Mouse (Mus musculus) lung, embryonic 16.5 days (tissue): ENCODE results near the gene Dnmt1. TPM values are rescaled to one million over a fixed set of nuclear protein-coding genes. Genes with fewer than 3 reads are reported as not detected.

Experiments
- ATAC-seq: fragments of 200-750 bp; cut with Nextera tagmentation; 2 replicates; pipeline ENCODE4 v1.8.0; 2017; ENCODE audit warnings: low read depth, mild to moderate bottlenecking, moderate library complexity
- H3K27ac ChIP-seq: fragments of 300-500 bp; sonication (generic); 2 replicates; pipeline ENCODE4 v1.5.1; 2014; ENCODE audit warnings: mild to moderate bottlenecking, control low read depth, low read length
- H3K27me3 ChIP-seq: fragments of 300-500 bp; sonication (generic); 2 replicates; pipeline ENCODE4 v1.6.1; 2014; ENCODE audit warnings: low read depth, low read length, mixed read lengths; ENCODE audit not compliant: control insufficient read depth, insufficient read depth
- H3K36me3 ChIP-seq: fragments of 300-500 bp; sonication (generic); 2 replicates; pipeline ENCODE4 v1.6.1; 2014; ENCODE audit warnings: low read length; ENCODE audit not compliant: control insufficient read depth, insufficient read depth
- H3K4me1 ChIP-seq: fragments of 300-500 bp; sonication (generic); replicated peaks from 2 replicates; pipeline ENCODE4 v1.6.1; 2014; ENCODE audit warnings: low read length, mixed read lengths; ENCODE audit not compliant: control insufficient read depth, insufficient read depth
- H3K4me2 ChIP-seq: fragments of 300-500 bp; sonication (generic); 2 replicates; pipeline ENCODE4 v1.6.1; 2014; ENCODE audit warnings: low read depth, low read length, control low read depth
- H3K4me3 ChIP-seq: fragments of 300-500 bp; sonication (generic); 2 replicates; pipeline ENCODE4 v1.5.1; 2014; ENCODE audit warnings: mild to moderate bottlenecking, low read length, control low read depth
- H3K9ac ChIP-seq: fragments of 300-500 bp; sonication (generic); 2 replicates; pipeline ENCODE4 v1.6.1; 2014; ENCODE audit warnings: low read length, control low read depth
- H3K9me3 ChIP-seq: fragments of 300-500 bp; sonication (generic); 2 replicates; pipeline ENCODE4 v1.6.1; 2016; ENCODE audit warnings: low read length; ENCODE audit not compliant: control insufficient read depth
- WGBS: fragments of 180-500 bp; shearing (Covaris S2); extraction: QIAGEN DNeasy Blood & Tissue Kit; methylation state at CpG from one replicate; pipeline ENCODE4 v1.1.7; 2014; 5-methylcytosine and 5-hydroxymethylcytosine counted together
- polyA plus RNA-seq: library from polyadenylated mRNA; unstranded; fragments of >200 nt; fragmentation: Nextera tagmentation; extraction: Ambion mirVana; gene quantifications from 2 replicates; pipeline ENCODE4 v1.2.1, GENCODE M21; 2015

Gene Dnmt1
- polyA plus RNA-seq, 1 experiment from 2014 or later, result 97.1 TPM

DNA sequence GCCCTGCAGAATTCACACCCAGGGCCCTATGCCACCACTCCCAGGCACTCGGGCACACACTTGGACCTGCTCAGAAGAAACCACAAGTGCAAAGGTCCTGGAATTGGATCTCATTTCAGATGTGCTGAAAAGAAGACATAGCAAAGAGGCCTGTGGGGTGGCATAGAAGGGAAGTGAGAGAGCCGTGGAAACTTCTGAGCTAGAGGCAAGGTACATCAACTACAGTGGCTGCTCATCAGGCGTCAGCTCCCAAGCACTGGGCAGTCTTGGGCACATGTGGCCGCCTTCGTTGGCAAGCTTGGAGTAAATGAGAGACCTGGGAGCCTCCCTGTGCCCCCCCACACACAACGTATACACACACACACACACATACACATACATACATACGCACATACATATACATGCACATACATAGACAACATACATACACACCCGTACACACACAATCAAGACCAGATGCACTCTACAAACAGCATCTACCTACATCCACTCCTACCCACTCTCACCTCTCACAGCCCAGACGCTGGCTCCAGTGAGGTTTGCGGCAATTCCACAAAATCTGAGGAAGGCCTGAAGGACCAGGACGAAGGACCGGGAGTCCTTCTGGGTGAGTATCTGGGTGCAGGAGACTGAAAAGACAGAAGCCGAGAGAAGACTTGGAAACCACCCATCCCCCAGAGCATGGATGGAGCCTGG, 80.4 kb downstream of the Dnmt1 start, which contains the start of gene Angptl6:
Angptl6 (minus strand) TSS at position 631 of the 696 bp plus-strand sequence.
- ATAC-seq, result no peak
- 83% methylated on average over 13 of the region's 13 CpGs for WGBS
- Histone ChIP-seq H3K4me1 (peaks cover 5% of the 10 kb centered on the region), H3K9ac (peak within 1 kb of the TSS; percentile 83), H3K36me3 (no peaks in the 10 kb centered on the region), H3K4me3 (peak within 1 kb of the TSS; percentile 57), H3K4me2 (peak within 1 kb of the TSS; percentile 85), H3K27me3 (no peaks in the 10 kb centered on the region), H3K27ac (peak within 1 kb of the TSS; percentile 95), H3K9me3 (no peaks in the 10 kb centered on the region)

DNA sequence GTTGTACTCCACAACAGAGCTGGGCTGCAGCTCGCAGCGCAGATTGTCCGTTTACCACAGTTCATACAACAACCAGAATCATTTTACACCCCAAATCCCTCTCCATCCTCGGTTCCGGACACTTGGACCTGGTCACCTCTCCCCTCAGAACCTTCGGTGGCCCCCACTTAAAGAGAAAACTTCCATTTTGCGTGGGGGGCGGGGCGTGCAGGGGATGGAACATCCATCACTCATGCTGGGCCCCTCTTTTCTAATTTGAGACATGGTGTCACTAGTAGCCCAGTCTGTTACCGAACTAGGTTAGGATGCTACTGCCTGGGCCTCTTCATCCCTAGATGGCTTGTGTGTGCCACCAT, 81.0 kb downstream of the Dnmt1 start:
- WGBS, result 17% methylated on average over 10 of the region's 10 CpGs
- H3K4me3 ChIP-seq, result peak overlapping the region; percentile 57
- peak overlapping the region; percentile 95 for H3K27ac ChIP-seq
- no peaks in the 10 kb centered on the region for H3K36me3 ChIP-seq
- peak overlapping the region; percentile 83 for H3K9ac ChIP-seq
- peaks cover 5% of the 10 kb centered on the region for H3K4me1 ChIP-seq
- H3K27me3 ChIP-seq, result no peaks in the 10 kb centered on the region
- no peaks in the 10 kb centered on the region for H3K9me3 ChIP-seq
- ATAC-seq, result 0 out of 2 replicates have a peak, but pooled peaks have one; percentile 1
- peak overlapping the region; percentile 85 for H3K4me2 ChIP-seq

DNA sequence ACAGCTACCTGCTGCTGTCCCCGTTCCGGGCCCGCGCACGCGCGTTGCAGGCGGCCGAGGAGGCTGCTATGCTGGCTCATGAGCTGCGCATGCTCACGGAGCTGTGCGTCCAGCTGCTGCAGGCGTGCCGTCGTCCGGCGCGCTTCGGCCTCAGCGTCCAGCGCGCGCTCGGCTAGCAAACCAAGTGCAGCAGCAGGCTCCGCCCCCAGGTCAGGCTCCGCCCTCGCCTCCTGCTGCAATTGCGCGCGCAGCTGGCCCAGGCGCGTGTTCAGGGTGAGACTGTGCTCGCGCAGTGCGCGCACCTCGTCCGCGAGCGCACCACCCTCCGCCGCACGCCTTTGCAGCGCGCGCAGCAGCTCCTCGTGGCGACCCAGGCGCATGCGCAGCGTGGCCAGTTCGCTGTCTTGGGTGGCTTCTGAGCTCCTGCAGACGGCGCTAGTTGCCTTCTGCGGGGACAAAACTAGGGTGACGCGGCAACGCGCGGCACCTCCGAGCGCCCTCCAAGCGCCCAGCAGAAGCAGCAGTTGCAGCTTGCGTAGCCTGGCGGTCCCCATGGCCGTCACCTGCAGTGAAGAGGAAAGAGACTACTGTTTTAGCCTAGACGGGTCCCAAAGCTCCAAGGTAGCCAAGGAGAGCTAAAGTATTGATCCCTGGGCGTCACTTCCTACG, 81.5 kb downstream of the Dnmt1 start:
- Histone ChIP-seq H3K9ac (peak overlapping the region; percentile 83), H3K4me3 (peak overlapping the region; percentile 57), H3K4me2 (peak overlapping the region; percentile 85), H3K9me3 (no peaks in the 10 kb centered on the region), H3K27ac (peak overlapping the region; percentile 95), H3K36me3 (no peaks in the 10 kb centered on the region), H3K4me1 (peaks cover 5% of the 10 kb centered on the region), H3K27me3 (no peaks in the 10 kb centered on the region)
- WGBS, result under 1% methylated on average over 69 of the region's 69 CpGs
- peak; percentile 96 for ATAC-seq

DNA sequence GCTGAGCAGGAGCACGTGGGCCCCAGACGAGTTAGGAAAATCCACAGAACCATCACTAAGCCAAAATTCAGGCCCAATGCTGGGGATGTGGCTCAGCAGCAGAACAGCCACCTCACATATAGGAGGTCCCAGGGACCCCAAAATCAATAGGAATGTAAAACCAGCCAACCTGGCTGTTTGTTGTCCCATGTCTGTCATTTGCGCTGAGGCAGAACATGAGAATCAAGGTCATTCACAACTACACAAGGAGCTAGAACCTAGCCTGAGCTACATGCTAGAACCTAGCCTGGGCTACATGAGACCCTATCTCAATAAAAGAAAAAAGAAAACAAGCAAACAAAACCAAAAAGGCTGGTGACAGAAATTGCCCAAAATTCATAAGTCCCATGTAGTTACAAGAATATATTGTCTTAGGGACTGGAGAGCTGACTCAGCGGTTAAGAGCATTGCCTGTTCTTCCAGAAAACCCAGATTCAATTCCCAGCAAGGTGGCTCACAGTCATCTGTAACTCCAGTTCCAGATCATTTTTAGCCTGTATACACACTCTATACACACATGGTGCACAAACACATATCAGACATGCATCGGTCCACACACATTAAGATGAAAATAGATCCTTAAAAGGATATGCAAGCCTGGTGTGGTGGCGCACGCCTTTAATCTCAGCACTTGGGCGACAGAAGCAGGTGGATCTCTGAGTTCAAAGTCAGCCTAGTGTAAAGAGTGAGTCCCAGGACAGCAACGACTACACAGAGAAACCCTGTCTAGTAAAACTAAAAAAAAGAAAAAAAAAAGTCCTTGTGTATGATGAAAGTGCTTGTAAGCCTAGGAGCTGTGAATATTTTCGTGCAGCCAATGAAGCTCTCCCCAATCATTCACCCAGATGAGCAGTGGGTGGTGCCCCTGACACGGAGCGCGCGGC, 82.3 kb downstream of the Dnmt1 start:
- no peaks in the 10 kb centered on the region for H3K27me3 ChIP-seq
- no peaks in the 10 kb centered on the region for H3K9me3 ChIP-seq
- H3K4me2 ChIP-seq, result peak overlapping the region; percentile 85
- H3K4me3 ChIP-seq, result peak overlapping the region; percentile 57
- peak overlapping the region; percentile 58 for H3K9ac ChIP-seq
- 0 out of 2 replicates have a peak overlapping the region, but pooled peaks have one; percentile 3 for H3K27ac ChIP-seq
- no peaks in the 10 kb centered on the region for H3K36me3 ChIP-seq
- H3K4me1 ChIP-seq, result peaks cover 5% of the 10 kb centered on the region
- 33% methylated on average over 14 of the region's 14 CpGs for WGBS
- ATAC-seq, result no peak

DNA sequence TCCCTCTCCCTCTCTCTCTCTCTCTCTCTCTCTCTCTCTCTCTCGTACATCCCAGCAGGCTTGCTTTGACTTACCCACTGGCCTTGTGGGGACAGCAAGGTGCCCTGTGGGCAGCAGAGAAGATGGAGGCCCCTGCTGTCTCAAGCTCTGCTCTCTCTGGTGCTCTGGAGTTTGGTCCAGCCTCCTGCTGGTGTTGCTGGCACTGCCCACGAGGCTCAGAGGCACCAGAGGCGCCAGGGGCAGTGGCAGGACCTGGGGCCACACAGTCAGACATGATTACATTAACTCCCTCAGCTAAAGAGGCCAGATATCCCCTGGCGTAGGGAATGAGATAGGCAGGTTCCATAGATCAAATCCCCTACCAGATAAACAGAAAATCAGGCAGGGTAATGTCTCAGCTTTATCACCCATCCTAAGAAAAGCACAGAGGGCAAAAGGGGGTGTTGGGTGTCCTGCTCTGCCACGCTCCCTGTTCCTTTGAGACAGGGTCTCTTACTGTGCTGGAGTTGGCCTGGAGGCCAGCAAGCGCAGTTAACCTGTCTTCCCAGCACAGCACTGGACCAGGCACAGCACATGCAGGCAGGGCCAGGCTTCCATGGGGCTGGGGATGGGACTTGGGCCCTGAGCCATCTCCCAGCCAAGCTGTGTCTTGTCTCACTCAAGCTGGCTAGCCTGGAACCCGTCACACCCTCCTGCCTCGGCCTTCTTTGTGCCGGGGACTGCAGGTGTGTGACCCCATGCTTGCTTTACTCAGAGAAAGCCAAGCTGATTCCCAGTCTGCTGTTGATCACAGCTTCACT, 83.2 kb downstream of the Dnmt1 start:
- peaks cover 5% of the 10 kb centered on the region for H3K4me1 ChIP-seq
- whole genome bisulfite sequencing, result 65% methylated on average over 8 of the region's 9 CpGs

DNA sequence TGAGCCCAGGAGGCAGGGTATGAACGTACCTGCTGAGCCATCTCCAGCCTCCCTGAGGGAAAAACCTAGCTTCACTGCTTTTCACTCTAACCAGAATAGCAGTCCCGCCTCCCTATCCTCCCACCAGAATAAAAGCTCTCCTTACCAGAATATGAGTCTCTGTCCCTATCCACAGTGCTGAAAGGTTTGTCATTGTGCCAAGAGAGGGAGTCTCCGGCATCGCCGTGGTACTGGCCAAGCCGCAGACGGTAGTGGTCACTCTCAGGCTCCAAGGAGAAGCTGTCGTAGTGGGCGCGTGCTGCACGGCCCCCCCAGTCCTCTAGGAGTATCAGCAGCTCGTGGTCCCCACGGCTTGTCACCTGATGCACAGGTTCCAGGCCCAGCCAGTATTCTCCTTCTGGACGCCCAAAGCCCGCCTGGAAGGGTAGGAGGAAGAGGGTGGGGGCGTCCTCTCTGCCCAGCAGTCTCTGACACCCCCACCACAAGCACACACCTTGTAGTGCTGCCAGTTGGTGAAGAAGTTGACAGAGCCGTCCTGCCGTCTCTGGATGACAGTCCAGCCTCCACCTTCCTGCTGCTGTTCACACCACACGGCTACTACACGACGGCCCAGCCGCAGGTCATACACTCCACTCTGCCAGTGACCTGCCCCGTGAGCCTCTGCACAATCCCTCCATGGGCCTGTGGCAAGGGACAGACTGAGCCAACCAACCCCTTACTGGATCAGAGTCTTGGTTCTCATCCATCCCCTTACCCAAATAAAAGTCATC, 84.5 kb downstream of the Dnmt1 start:
- no peaks in the 10 kb centered on the region for H3K27me3 ChIP-seq
- no peak for ATAC-seq
- WGBS, result 55% methylated on average over 23 of the region's 23 CpGs

More for the DNA sequence above, 83.2 kb downstream of the Dnmt1 start:
- no peak overlapping the region for H3K4me2 ChIP-seq
- no peak overlapping the region for H3K9ac ChIP-seq
- no peaks in the 10 kb centered on the region for H3K9me3 ChIP-seq
- no peak for ATAC-seq
- no peak overlapping the region for H3K27ac ChIP-seq
- no peaks in the 10 kb centered on the region for H3K36me3 ChIP-seq
- no peaks in the 10 kb centered on the region for H3K27me3 ChIP-seq
- H3K4me3 ChIP-seq, result no peak overlapping the region

DNA sequence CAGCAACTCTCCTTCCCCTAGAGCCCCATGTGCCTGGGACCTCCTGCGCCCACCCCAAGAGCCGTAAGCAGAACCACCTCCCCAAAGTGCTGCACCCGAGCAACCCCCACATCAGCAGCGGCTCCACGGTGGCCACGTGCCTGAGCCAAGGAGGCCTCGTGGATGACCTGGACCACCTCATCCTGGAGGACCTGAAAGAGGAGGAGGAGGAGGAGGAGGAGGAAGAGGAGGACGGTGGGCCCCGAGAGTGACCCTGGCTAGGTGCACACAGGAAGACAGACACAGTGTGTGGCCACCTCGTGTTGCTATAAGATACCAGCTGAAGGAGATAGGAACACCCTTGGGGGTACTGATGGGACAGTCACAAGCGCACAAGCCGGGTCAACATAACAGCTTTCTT, 86.2 kb downstream of the Dnmt1 start:
- Histone ChIP-seq H3K27ac (no peak overlapping the region), H3K4me1 (peaks cover 9% of the 10 kb centered on the region), H3K27me3 (peaks cover 5% of the 10 kb centered on the region; the same call in 1 of the 2 replicates), H3K4me3 (no peak overlapping the region), H3K9me3 (no peaks in the 10 kb centered on the region), H3K36me3 (no peaks in the 10 kb centered on the region), H3K4me2 (no peak overlapping the region), H3K9ac (no peak overlapping the region)
- WGBS, result 77% methylated on average over 12 of the region's 12 CpGs
- no peak for ATAC-seq

More for the DNA sequence above, 84.5 kb downstream of the Dnmt1 start:
- no peak overlapping the region for H3K4me2 ChIP-seq
- peaks cover 5% of the 10 kb centered on the region for H3K4me1 ChIP-seq
- no peaks in the 10 kb centered on the region for H3K9me3 ChIP-seq
- H3K36me3 ChIP-seq, result no peaks in the 10 kb centered on the region
- H3K9ac ChIP-seq, result no peak overlapping the region
- no peak overlapping the region for H3K27ac ChIP-seq
- no peak overlapping the region for H3K4me3 ChIP-seq

DNA sequence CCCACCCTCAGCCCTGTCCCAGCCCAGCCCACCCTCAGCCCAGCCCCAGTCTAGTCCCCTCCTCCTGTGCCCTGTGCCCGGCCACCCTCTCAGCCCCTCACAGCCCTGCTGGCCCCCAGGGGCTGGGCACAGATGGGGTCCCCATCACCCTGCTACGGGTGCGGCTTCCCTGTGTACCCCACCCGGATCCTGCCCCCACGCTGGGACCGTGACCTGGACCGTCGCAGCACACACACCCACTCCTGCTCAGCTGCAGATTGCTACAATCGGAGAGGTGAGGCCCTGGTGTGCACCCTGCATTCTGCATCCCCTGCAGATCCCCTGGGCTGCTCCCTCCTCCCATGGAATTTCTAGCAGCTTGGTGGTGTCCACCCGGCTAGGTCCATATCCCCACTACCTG, 86.7 kb downstream of the Dnmt1 start:
- H3K27me3 ChIP-seq, result peaks cover 8% of the 10 kb centered on the region; the same call in 1 of the 2 replicates
- peaks cover 9% of the 10 kb centered on the region for H3K4me1 ChIP-seq
- H3K9me3 ChIP-seq, result no peaks in the 10 kb centered on the region
- no peak overlapping the region for H3K4me2 ChIP-seq
- no peak overlapping the region for H3K4me3 ChIP-seq
- no peak overlapping the region for H3K27ac ChIP-seq
- no peak for ATAC-seq
- H3K36me3 ChIP-seq, result no peaks in the 10 kb centered on the region
- no peak overlapping the region for H3K9ac ChIP-seq
- 82% methylated on average over 10 of the region's 10 CpGs for WGBS
